Mouse (Mus musculus): Measurements from ENCODE around the gene Ttyh1. TPM values are rescaled to one million over a fixed set of nuclear protein-coding genes. Genes with fewer than 3 reads are reported as not detected.

The Ttyh1 gene
- polyA plus RNA-seq, 1 experiment from 2014 or later = 0.96 TPM

- no peak for DNase-seq (ENCODE audit: low spot score)
Measured at GRCm38 (mm10) chr7:4167098-4167497, 47.9 kb downstream of the Ttyh1 start.

GRCm38 (mm10) chr7:4170193-4170938, 51.2 kb downstream of the Ttyh1 start:
- DNase-seq (ENCODE audit: low spot score) = no peak

GRCm38 (mm10) chr7:4178438-4178837, 59.2 kb downstream of the Ttyh1 start:
- DNase-seq (ENCODE audit: low spot score) = peak; percentile 21

Other genes starting within 250 kb of the Ttyh1 start
- 0.22 and 0.49 TPM in 2 replicates for gene Gm14548, start 221.3 kb upstream of the Ttyh1 start, polyA plus RNA-seq (2015; fragmentation: Nextera tagmentation; extraction: Ambion mirVana)
- 0.20 and 0.21 TPM in 2 replicates for gene Lilra6, start 203.9 kb upstream of the Ttyh1 start, polyA plus RNA-seq (2015; fragmentation: Nextera tagmentation; extraction: Ambion mirVana)
- 6.6 and 8.0 TPM in 2 replicates for gene Lair1, start 56.2 kb upstream of the Ttyh1 start, polyA plus RNA-seq (2015; fragmentation: Nextera tagmentation; extraction: Ambion mirVana)
- 23.0 and 30.9 TPM in 2 replicates for gene Leng8, start 17.6 kb downstream of the Ttyh1 start, polyA plus RNA-seq (2015; fragmentation: Nextera tagmentation; extraction: Ambion mirVana)
- gene Leng9, start 31.0 kb downstream of the Ttyh1 start, polyA plus RNA-seq (2015; fragmentation: Nextera tagmentation; extraction: Ambion mirVana) = 7.0 and 8.7 TPM in 2 replicates
- gene Cdc42ep5, start 45.5 kb downstream of the Ttyh1 start, polyA plus RNA-seq (2015; fragmentation: Nextera tagmentation; extraction: Ambion mirVana) = 12.3 and 12.6 TPM in 2 replicates
- 0.08 TPM in 1 of 2 replicates, not detected in the other for gene Lilra5, start 118.3 kb downstream of the Ttyh1 start, polyA plus RNA-seq (2015; fragmentation: Nextera tagmentation; extraction: Ambion mirVana)
- gene Ncr1, start 218.3 kb downstream of the Ttyh1 start, polyA plus RNA-seq (2015; fragmentation: Nextera tagmentation; extraction: Ambion mirVana) = 1.3 and 2.0 TPM in 2 replicates

Measured in thymus, postnatal 0 days (tissue).